Mouse (Mus musculus) kidney, embryonic 16.5 days (tissue): Measurements from ENCODE around the gene Plpp3. TPM values are rescaled to one million over a fixed set of nuclear protein-coding genes. Genes with fewer than 3 reads are reported as not detected.

Experiments used
- ATAC-seq: fragments of 200-750 bp; cut with Nextera tagmentation; 2 replicates; pipeline ENCODE4 v1.8.0; 2017; ENCODE audit warnings: moderate TSS enrichment; ENCODE audit not compliant: low FRiP score, low TSS enrichment
- H3K27ac ChIP-seq: fragments of 300-500 bp; sonication (generic); 2 replicates; pipeline ENCODE4 v1.5.1; 2014; ENCODE audit warnings: low read length
- H3K27me3 ChIP-seq: fragments of 300-500 bp; sonication (generic); 2 replicates; pipeline ENCODE4 v1.6.1; 2014; ENCODE audit warnings: low read length, control low read depth, mixed read lengths; ENCODE audit not compliant: insufficient read depth
- H3K36me3 ChIP-seq: fragments of 300-500 bp; sonication (generic); 2 replicates; pipeline ENCODE4 v1.6.1; 2014; ENCODE audit warnings: low read length, control low read depth, mixed read lengths; ENCODE audit not compliant: insufficient read depth
- H3K4me1 ChIP-seq: fragments of 300-500 bp; sonication (generic); 2 replicates; pipeline ENCODE4 v1.6.1; 2014; ENCODE audit warnings: low read length, control low read depth, mixed read lengths; ENCODE audit not compliant: insufficient read depth
- H3K4me2 ChIP-seq: fragments of 300-500 bp; sonication (generic); replicated peaks from 2 replicates; pipeline ENCODE4 v1.6.1; 2014; ENCODE audit warnings: low read depth, low read length
- H3K4me3 ChIP-seq: fragments of 300-500 bp; sonication (generic); 2 replicates; pipeline ENCODE4 v1.5.1; 2014; ENCODE audit warnings: mild to moderate bottlenecking, low read length
- H3K9ac ChIP-seq: fragments of 300-500 bp; sonication (generic); replicated peaks from 2 replicates; pipeline ENCODE4 v1.6.1; 2014; ENCODE audit warnings: low read length
- H3K9me3 ChIP-seq: fragments of 300-500 bp; sonication (generic); 2 replicates; pipeline ENCODE4 v1.6.1; 2016; ENCODE audit warnings: low read length, control low read depth
- WGBS: fragments of 180-500 bp; shearing (Covaris S2); extraction: QIAGEN DNeasy Blood & Tissue Kit; methylation state at CpG from one replicate; pipeline ENCODE4 v1.1.7; 2014; 5-methylcytosine and 5-hydroxymethylcytosine counted together
- polyA plus RNA-seq: library from polyadenylated mRNA; unstranded; fragments of >200 nt; fragmentation: Nextera tagmentation; extraction: Ambion mirVana; gene quantifications from 2 replicates; pipeline ENCODE4 v1.2.1, GENCODE M21; 2015

The Plpp3 gene
- polyA plus RNA-seq, 1 experiment from 2014 or later: 76.3 TPM

GRCm38 (mm10) chr4:105113468-105113867 is 43.7 kb upstream of the Plpp3 start:
- 74% methylated on average over 3 of the region's 3 CpGs for WGBS
- Histone ChIP-seq H3K27me3 (peaks cover 3% of the 10 kb centered on the region; the same call in 1 of the 2 replicates), H3K27ac (no peak overlapping the region), H3K4me1 (peaks cover 7% of the 10 kb centered on the region; the same call in 1 of the 2 replicates), H3K4me2 (no peak overlapping the region), H3K36me3 (no peaks in the 10 kb centered on the region), H3K9me3 (no peaks in the 10 kb centered on the region), H3K4me3 (no peak overlapping the region), H3K9ac (no peak overlapping the region)
- no peak for ATAC-seq

- no peak overlapping the region for H3K27ac ChIP-seq
- no peaks in the 10 kb centered on the region for H3K9me3 ChIP-seq
- no peaks in the 10 kb centered on the region for H3K27me3 ChIP-seq
- WGBS: 70% methylated on average over 6 of the region's 6 CpGs
- ATAC-seq: no peak
- no peak overlapping the region for H3K4me2 ChIP-seq
- H3K4me3 ChIP-seq: no peak overlapping the region
- H3K36me3 ChIP-seq: no peaks in the 10 kb centered on the region
- H3K4me1 ChIP-seq: no peaks in the 10 kb centered on the region
- H3K9ac ChIP-seq: no peak overlapping the region
Measured at GRCm38 (mm10) chr4:105121081-105121480, 36.1 kb upstream of the Plpp3 start.

GRCm38 (mm10) chr4:105122429-105122828 is 34.7 kb upstream of the Plpp3 start:
- no peak overlapping the region for H3K4me2 ChIP-seq
- no peak for ATAC-seq
- H3K9me3 ChIP-seq: no peaks in the 10 kb centered on the region
- no peaks in the 10 kb centered on the region for H3K27me3 ChIP-seq
- H3K4me3 ChIP-seq: no peak overlapping the region
- no peak overlapping the region for H3K27ac ChIP-seq
- no peak overlapping the region for H3K9ac ChIP-seq
- H3K36me3 ChIP-seq: no peaks in the 10 kb centered on the region
- no peaks in the 10 kb centered on the region for H3K4me1 ChIP-seq
- WGBS: 56% methylated on average over 8 of the region's 8 CpGs

- Histone ChIP-seq H3K27ac (no peak overlapping the region), H3K4me1 (peaks cover 4% of the 10 kb centered on the region; the same call in 1 of the 2 replicates), H3K9ac (no peak overlapping the region), H3K4me2 (no peak overlapping the region), H3K27me3 (no peaks in the 10 kb centered on the region), H3K9me3 (no peaks in the 10 kb centered on the region), H3K4me3 (no peak overlapping the region), H3K36me3 (no peaks in the 10 kb centered on the region)
- 44% methylated on average over 7 of the region's 7 CpGs for WGBS
- ATAC-seq: no peak
Measured at GRCm38 (mm10) chr4:105129212-105129611, 27.9 kb upstream of the Plpp3 start.

GRCm38 (mm10) chr4:105131756-105132314 is 25.3 kb upstream of the Plpp3 start:
- no peak overlapping the region for H3K9ac ChIP-seq
- no peak overlapping the region for H3K4me2 ChIP-seq
- no peaks in the 10 kb centered on the region for H3K27me3 ChIP-seq
- no peak overlapping the region for H3K27ac ChIP-seq
- ATAC-seq: no peak
- H3K4me1 ChIP-seq: peaks cover 4% of the 10 kb centered on the region; the same call in 1 of the 2 replicates
- H3K9me3 ChIP-seq: no peaks in the 10 kb centered on the region
- no peaks in the 10 kb centered on the region for H3K36me3 ChIP-seq
- no peak overlapping the region for H3K4me3 ChIP-seq
- WGBS: 43% methylated on average over 9 of the region's 9 CpGs

- H3K27me3 ChIP-seq: no peaks in the 10 kb centered on the region
- H3K4me1 ChIP-seq: peaks cover 4% of the 10 kb centered on the region; the same call in 1 of the 2 replicates
- H3K36me3 ChIP-seq: no peaks in the 10 kb centered on the region
- 76% methylated on average over 4 of the region's 4 CpGs for WGBS
- no peak overlapping the region for H3K4me3 ChIP-seq
- H3K27ac ChIP-seq: no peak overlapping the region
- no peak for ATAC-seq
- H3K9me3 ChIP-seq: no peaks in the 10 kb centered on the region
- H3K4me2 ChIP-seq: no peak overlapping the region
- no peak overlapping the region for H3K9ac ChIP-seq
Measured at GRCm38 (mm10) chr4:105133350-105134050, 23.6 kb upstream of the Plpp3 start.

GRCm38 (mm10) chr4:105149492-105149891 is 7.7 kb upstream of the Plpp3 start:
- WGBS: 74% methylated on average over 7 of the region's 7 CpGs
- Histone ChIP-seq H3K4me3 (no peak overlapping the region), H3K27me3 (no peaks in the 10 kb centered on the region), H3K27ac (no peak overlapping the region), H3K4me1 (peaks cover 6% of the 10 kb centered on the region; the same call in 1 of the 2 replicates), H3K36me3 (no peaks in the 10 kb centered on the region), H3K9me3 (0 out of 2 replicates have a peak, but pooled peaks cover 3% of the 10 kb centered on the region), H3K9ac (no peak overlapping the region), H3K4me2 (no peak overlapping the region)
- no peak for ATAC-seq

- Histone ChIP-seq H3K9me3 (no peaks in the 10 kb centered on the region), H3K4me2 (no peak overlapping the region), H3K27ac (no peak overlapping the region), H3K27me3 (no peaks in the 10 kb centered on the region), H3K4me1 (peaks cover 6% of the 10 kb centered on the region; the same call in 1 of the 2 replicates), H3K9ac (no peak overlapping the region; the same call in 1 of the 2 replicates), H3K4me3 (no peak overlapping the region), H3K36me3 (no peaks in the 10 kb centered on the region)
- no peak for ATAC-seq
- WGBS: 40% methylated on average over 14 of the region's 14 CpGs
Measured at GRCm38 (mm10) chr4:105151911-105152690, 5.0 kb upstream of the Plpp3 start.

- ATAC-seq: no peak
- Histone ChIP-seq H3K27me3 (no peaks in the 10 kb centered on the region), H3K36me3 (no peaks in the 10 kb centered on the region), H3K27ac (no peak overlapping the region), H3K4me3 (no peak overlapping the region), H3K9ac (no peak overlapping the region), H3K4me2 (no peak overlapping the region), H3K4me1 (peaks cover 6% of the 10 kb centered on the region; the same call in 1 of the 2 replicates), H3K9me3 (no peaks in the 10 kb centered on the region)
- WGBS: 40% methylated on average over 3 of the region's 3 CpGs
Measured at GRCm38 (mm10) chr4:105153227-105153626, 3.9 kb upstream of the Plpp3 start.
